Mouse (Mus musculus) brain, embryonic 14.5 days (tissue): ENCODE measurements around the gene Cracr2a. TPM values are rescaled to one million over a fixed set of nuclear protein-coding genes. Genes with fewer than 3 reads are reported as not detected.

ENCODE experiments used
- DNase-seq: peaks from one replicate; pipeline ENCODE4 v3.0.0-alpha.2; 2011; ENCODE audit warnings: low read depth
- CTCF ChIP-seq: fragments of 200-500 bp; IDR thresholded peaks from 2 replicates; pipeline ENCODE4 v1.5.1; 2012; ENCODE audit warnings: inconsistent platforms, mild to moderate bottlenecking, moderate library complexity, borderline replicate concordance; ENCODE audit not compliant: insufficient read depth, insufficient read length; ENCODE audit errors: extremely low read depth
- POLR2A ChIP-seq: fragments of 200-500 bp; IDR thresholded peaks from 2 replicates; pipeline ENCODE4 v1.6.1; 2012; ENCODE audit warnings: mild to moderate bottlenecking, inconsistent platforms, borderline replicate concordance; ENCODE audit not compliant: poor library complexity, insufficient read depth, insufficient read length, severe bottlenecking; ENCODE audit errors: extremely low read depth
- polyA plus RNA-seq: library from polyadenylated mRNA; depleted of rRNA; stranded (reverse); fragments of >200 nt; gene quantifications from 2 replicates; pipeline ENCODE4 v1.2.3, GENCODE M21; 2012; rRNA removed

The Cracr2a gene
- polyA plus RNA-seq, 1 experiment, result 0.29 TPM

DNA sequence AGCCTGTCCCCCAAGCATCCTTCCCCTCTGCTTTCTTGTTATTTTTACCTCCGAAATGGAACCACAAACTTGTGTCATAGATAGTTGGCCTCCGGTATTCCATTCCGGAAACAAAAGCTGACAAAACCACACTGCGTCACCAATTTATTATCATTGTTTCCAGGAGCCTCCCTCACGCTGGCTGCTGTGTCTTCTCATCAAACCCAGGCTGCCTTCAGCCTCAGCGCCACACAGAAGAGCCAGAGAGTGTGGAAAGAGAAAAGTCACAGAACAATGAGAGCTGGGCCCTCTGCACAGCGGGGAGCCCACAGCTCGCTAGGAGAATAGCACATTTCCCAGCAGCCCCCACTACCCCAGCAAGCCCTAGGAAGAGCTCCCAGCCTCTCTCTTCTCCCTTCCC is 162.0 kb downstream of the Cracr2a start:
- DNase-seq, result no peak

More for the DNA sequence above, 162.0 kb downstream of the Cracr2a start:
- TF ChIP-seq POLR2A, result no peak
- TF ChIP-seq CTCF, result no peak

Other genes with a start within 250 kb of the Cracr2a start
- gene Parp11, start 114.5 kb upstream of the Cracr2a start, polyA plus RNA-seq, result 86.1 and 86.6 TPM in 2 replicates
- gene Prmt8, start 208.1 kb downstream of the Cracr2a start, polyA plus RNA-seq, result 15.0 and 24.9 TPM in 2 replicates